Mouse (Mus musculus) forebrain, embryonic 15.5 days (tissue): Measurements from ENCODE around the gene Akap7. TPM values are rescaled to one million over a fixed set of nuclear protein-coding genes. Genes with fewer than 3 reads are reported as not detected.
"Not testable (repeated sequence)": the region's sequence is repeated elsewhere in the genome, so short reads cannot be mapped to it uniquely, and the experiment has no call there.

Source experiments
- ATAC-seq: fragments of 200-750 bp; cut with Nextera tagmentation; replicated peaks from 2 replicates; pipeline ENCODE4 v1.8.0; 2017; ENCODE audit warnings: mild to moderate bottlenecking, moderate TSS enrichment, moderate library complexity
- H3K27ac ChIP-seq: fragments of 300-500 bp; sonication (generic); replicated peaks from 2 replicates; pipeline ENCODE4 v1.5.1; 2015; ENCODE audit warnings: mild to moderate bottlenecking, inconsistent platforms
- H3K27me3 ChIP-seq: fragments of 300-500 bp; sonication (generic); 2 replicates; pipeline ENCODE4 v1.6.1; 2015; ENCODE audit warnings: inconsistent platforms
- H3K36me3 ChIP-seq: fragments of 300-500 bp; sonication (generic); 2 replicates; pipeline ENCODE4 v1.6.1; 2015; ENCODE audit warnings: mild to moderate bottlenecking, inconsistent platforms
- H3K4me1 ChIP-seq: fragments of 300-500 bp; sonication (generic); 2 replicates; pipeline ENCODE4 v1.6.1; 2015; ENCODE audit warnings: inconsistent platforms
- H3K4me2 ChIP-seq: fragments of 300-500 bp; sonication (generic); replicated peaks from 2 replicates; pipeline ENCODE4 v1.6.1; 2015; ENCODE audit warnings: mild to moderate bottlenecking, inconsistent platforms
- H3K4me3 ChIP-seq: fragments of 300-500 bp; sonication (generic); 2 replicates; pipeline ENCODE4 v1.5.1; 2015; ENCODE audit warnings: mild to moderate bottlenecking, inconsistent platforms
- H3K9ac ChIP-seq: fragments of 300-500 bp; sonication (generic); replicated peaks from 2 replicates; pipeline ENCODE4 v1.6.1; 2015; ENCODE audit warnings: mild to moderate bottlenecking, inconsistent platforms
- H3K9me3 ChIP-seq: fragments of 300-500 bp; sonication (generic); 2 replicates; pipeline ENCODE4 v1.6.1; 2016; ENCODE audit warnings: inconsistent platforms
- WGBS: fragments of 180-500 bp; shearing (Covaris S2); methylation state at CpG from one replicate; pipeline ENCODE4 v1.1.7; 2015; ENCODE audit warnings: mixed read lengths; 5-methylcytosine and 5-hydroxymethylcytosine counted together
- polyA plus RNA-seq: library from polyadenylated mRNA; unstranded; fragments of >200 nt; fragmentation: Nextera tagmentation; extraction: Ambion mirVana; gene quantifications from 2 replicates; pipeline ENCODE4 v1.2.1, GENCODE M21; 2015

The Akap7 gene
- polyA plus RNA-seq, 1 experiment from 2014 or later = 28.3 TPM

DNA sequence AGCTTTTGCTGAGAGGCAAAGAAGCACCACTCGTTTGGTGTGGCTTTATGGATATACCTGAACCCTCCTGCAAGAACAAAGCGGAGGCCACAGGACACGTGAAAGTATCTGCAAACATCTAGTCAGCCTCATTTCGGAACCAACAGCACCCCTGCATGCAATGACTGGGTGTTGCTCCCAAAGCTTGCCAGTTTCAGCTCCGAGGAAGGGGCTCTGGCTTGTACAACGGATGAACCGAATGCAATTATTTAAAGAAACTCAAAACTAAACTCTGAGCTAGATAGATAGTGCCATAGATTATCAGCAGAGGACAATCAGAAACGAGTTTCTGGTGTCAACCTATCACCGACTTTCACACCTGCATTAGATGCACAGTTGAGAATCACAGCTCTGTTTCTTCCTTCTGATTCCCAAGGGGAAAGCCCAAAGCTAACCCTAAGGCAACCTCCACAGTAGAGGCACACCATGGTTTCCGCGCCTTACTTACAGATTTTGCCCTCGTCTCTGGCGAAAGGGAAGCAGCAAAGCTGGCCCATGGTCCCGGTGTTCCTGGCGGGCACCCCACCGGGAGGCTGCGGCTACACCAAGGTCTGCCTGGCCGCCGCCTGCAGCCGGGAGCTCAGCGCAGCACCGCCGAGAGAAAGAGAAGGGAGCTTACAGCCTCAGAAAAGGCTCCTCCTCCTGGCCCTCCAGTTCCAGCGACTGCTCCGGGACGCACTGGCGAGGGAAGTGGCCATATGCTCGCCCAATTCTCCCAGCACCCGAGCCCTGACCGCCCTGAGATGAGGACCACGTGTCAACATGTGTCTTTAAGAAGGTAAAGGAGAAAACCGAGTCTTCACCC lies 107.9 kb downstream of the Akap7 start:
- Histone ChIP-seq H3K4me1 (peaks cover 15% of the 10 kb centered on the region; the same call in 1 of the 2 replicates), H3K9me3 (no peaks in the 10 kb centered on the region), H3K4me2 (peak overlapping the region; percentile 82), H3K4me3 (peak overlapping the region; percentile 53), H3K36me3 (no peaks in the 10 kb centered on the region), H3K27ac (peak overlapping the region; percentile 66), H3K9ac (peak overlapping the region; percentile 76), H3K27me3 (no peaks in the 10 kb centered on the region)
- 14% methylated on average over 32 of the region's 32 CpGs for WGBS
- peak; percentile 91 for ATAC-seq

DNA sequence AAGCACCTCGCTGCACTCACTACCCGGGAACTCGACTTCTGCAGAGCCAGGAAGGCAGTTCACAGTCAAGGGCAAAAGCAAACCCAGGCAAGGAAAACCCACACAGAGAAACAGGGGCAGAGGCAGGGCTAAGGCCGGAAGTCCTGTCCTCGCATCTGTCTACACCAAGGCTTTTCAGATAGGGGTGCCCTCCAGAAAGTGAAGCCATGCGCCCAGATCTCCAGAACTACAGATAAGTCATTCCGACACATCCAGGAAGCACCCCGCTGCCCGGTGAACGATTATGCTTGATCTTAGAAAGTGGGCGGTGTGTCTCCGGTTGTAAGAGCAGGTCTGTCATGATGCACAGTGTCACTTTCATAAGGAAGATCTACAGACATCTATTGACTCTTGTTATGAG lies 109.1 kb downstream of the Akap7 start:
- Histone ChIP-seq H3K4me1 (peaks cover 15% of the 10 kb centered on the region; the same call in 1 of the 2 replicates), H3K4me2 (peak overlapping the region; percentile 82), H3K4me3 (peak overlapping the region; percentile 53; the same call in 1 of the 2 replicates), H3K27ac (no peak overlapping the region), H3K9ac (0 out of 2 replicates have a peak overlapping the region, but pooled peaks have one; percentile 76), H3K27me3 (no peaks in the 10 kb centered on the region), H3K36me3 (no peaks in the 10 kb centered on the region), H3K9me3 (no peaks in the 10 kb centered on the region)
- WGBS = 88% methylated on average over 12 of the region's 12 CpGs
- ATAC-seq = no peak

DNA sequence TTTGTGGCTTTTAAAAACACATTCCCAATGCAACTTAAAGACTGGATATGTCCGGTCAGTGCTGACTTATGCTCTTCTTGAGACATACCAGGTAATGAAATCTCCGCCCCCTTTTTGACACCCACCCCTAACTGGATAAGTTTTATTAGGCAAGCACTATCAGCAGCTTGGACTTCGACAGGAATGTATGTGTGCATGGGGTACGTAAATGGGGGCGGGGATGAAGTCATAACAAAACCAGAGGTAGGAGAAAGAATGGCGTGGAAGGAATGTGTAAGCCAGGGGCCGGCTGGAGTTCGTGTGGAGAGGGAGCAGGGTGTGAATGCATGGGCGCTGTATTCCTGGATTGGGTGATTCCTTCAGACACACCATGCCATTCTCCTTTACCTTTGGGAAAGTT lies 109.6 kb downstream of the Akap7 start:
- Histone ChIP-seq H3K9me3 (no peaks in the 10 kb centered on the region), H3K4me2 (no peak overlapping the region), H3K27me3 (no peaks in the 10 kb centered on the region), H3K9ac (no peak overlapping the region), H3K36me3 (no peaks in the 10 kb centered on the region), H3K27ac (no peak overlapping the region), H3K4me1 (peaks cover 15% of the 10 kb centered on the region; the same call in 1 of the 2 replicates), H3K4me3 (no peak overlapping the region)
- WGBS = 78% methylated on average over 9 of the region's 9 CpGs
- no peak for ATAC-seq

DNA sequence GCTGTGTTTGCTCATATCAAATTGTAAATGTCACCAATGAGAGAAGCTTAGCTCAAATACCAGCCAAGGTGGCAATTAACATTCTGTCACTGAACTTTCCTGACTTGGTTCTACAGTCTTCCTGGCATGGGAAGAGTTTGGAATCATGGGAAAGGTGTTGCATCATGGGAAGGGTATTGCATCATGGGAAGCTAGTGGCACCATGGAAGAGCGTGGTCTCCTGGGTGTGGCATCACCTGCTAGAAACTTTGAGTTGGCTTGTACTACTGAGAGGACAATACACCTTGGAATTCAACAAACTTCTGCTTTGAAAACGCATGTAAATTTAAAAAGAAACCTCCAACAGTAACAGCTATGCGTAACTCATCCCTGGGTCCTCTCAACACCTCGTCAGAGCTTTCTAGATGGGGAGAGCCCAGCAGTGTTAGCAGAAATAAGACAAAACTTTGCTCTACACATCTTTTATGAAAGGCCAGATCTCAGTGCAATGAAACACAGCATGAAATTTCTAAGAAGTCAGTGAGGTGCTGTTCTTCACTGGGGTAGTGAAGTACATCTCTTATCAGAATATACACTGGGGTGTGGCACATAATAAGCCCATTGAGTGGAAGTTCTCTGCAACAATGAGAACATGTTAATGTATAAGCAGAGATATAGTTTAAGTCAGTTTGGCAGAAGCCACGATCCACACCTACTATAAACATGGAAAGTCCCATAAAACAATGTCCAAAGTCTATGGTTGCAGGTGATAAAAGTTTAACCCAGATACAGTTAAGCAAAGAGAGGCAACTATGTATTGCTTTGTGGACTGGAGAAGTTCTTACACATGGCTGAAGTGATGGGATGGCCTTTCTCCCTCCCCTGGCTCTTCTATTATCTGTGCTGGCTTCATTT lies 115.2 kb downstream of the Akap7 start:
- H3K4me1 ChIP-seq = no peaks in the 10 kb centered on the region
- 90% methylated on average over 5 of the region's 5 CpGs for WGBS
- ATAC-seq = no peak

DNA sequence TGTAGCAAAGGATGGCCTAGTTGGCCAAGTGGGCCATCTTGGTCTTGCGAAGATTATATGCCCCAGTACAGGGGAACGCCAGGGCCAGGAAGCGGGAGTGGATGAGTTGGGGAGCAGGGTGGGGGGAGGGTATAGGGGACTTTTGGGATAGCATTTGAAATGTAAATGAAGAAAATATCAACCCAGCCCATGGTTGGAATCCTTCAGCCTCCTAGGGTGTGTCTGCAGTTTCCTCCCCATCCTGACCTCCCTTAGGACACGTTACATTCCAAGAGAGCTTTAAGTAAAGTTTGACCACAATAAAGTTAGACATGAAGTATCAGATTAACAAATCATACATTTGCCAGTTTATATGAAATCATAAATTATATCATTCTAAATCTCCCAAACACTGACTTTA lies 116.5 kb downstream of the Akap7 start:
- no peaks in the 10 kb centered on the region for H3K27me3 ChIP-seq
- WGBS = 94% methylated on average over 4 of the region's 4 CpGs

More for the DNA sequence above, 115.2 kb downstream of the Akap7 start:
- Histone ChIP-seq H3K27ac (no peak overlapping the region), H3K36me3 (no peaks in the 10 kb centered on the region), H3K27me3 (no peaks in the 10 kb centered on the region), H3K9me3 (no peaks in the 10 kb centered on the region), H3K4me2 (no peak overlapping the region), H3K4me3 (no peak overlapping the region), H3K9ac (no peak overlapping the region)

DNA sequence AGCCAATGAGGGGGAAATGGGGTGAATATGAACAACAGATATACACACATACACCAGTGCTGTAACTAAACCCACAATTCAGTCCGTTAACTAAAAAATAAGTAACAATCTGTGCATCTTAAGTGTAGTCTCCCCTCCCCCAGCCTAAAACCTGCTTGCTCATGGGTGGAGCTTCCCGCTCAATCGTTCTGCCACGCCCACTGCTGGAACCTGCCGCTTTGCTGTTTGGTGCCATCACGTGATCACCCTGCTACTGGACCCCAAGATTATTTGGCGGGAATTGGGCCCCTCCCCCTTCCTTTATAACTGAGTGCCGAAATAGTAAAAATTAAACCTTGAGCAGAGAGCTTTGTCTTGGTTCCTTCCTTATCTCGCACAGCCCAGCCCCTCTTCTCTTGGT lies 121.4 kb downstream of the Akap7 start:
- H3K9me3 ChIP-seq, H3K4me2 ChIP-seq, H3K9ac ChIP-seq, H3K27me3 ChIP-seq, H3K4me1 ChIP-seq, H3K36me3 ChIP-seq, ATAC-seq, H3K4me3 ChIP-seq, H3K27ac ChIP-seq: not testable (repeated sequence)
- 66% methylated on average over 9 of the region's 9 CpGs for whole genome bisulfite sequencing

More for the DNA sequence above, 116.5 kb downstream of the Akap7 start:
- Histone ChIP-seq H3K4me3 (no peak overlapping the region), H3K4me1 (no peaks in the 10 kb centered on the region), H3K4me2 (no peak overlapping the region), H3K27ac (no peak overlapping the region), H3K9me3 (no peaks in the 10 kb centered on the region), H3K36me3 (no peaks in the 10 kb centered on the region), H3K9ac (no peak overlapping the region)
- ATAC-seq = no peak

DNA sequence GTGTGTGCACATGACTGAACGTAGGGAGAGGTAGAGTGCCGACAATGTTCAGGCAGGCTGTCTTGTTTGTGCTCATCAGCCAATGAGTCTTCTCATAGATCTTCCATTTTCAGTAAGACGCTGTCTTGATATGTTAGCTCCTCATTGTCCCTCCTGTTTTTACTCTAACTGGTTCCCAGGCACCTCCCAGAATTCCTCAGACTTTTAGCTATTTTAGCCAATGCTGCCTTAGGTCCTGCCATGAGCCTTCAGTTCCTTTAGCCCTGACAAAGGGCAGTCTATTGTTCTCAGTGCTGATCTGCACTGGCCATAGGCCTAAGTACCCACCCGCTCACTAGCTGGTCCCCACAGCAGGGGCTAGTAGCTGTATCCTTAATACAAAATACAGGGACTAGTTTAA lies 122.0 kb downstream of the Akap7 start:
- H3K4me1 ChIP-seq = no peaks in the 10 kb centered on the region
- H3K4me3 ChIP-seq = no peak overlapping the region
- no peak overlapping the region for H3K4me2 ChIP-seq
- H3K27me3 ChIP-seq = no peaks in the 10 kb centered on the region
- H3K9ac ChIP-seq = no peak overlapping the region
- H3K36me3 ChIP-seq = no peaks in the 10 kb centered on the region
- 94% methylated on average over 4 of the region's 4 CpGs for WGBS
- H3K27ac ChIP-seq = no peak overlapping the region
- no peak for ATAC-seq
- no peaks in the 10 kb centered on the region for H3K9me3 ChIP-seq

DNA sequence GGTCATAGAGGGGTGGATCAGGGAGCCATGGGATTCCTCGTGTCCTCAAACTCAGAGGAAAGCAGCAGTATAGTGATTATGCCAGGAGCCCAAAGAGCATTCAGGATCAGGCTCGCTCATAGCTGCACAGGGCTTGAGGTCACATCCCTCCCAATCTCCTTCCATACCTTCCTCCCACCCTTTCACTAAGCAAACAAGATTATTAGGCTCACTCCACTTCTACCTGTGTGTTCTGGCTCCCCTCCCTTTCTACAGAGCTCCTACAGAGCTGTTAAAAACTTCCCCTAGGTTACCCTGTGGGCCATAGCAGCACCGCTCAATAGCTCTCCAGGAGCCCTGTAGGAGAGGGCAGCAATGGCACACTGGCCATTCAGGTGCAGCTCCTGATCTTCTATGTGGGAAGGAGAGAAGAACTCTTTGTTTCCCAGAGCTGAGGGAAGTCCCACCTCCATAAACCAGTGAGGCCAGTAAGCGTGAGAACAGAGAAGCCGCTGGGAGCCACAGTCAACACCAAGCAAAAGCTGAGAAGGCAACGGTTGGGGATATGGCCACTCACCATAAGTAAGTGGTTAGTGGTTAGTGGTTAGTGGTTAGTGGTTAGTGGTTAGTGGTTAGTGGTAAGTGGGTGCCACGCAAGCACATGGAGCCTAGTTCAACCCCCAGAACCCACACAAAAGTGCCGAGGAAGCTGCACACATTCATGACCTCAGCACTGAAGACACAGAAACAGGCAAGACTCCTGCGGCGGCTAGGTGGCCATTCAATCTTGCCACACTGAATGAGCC lies 122.7 kb downstream of the Akap7 start:
- H3K4me2 ChIP-seq = no peak overlapping the region
- no peaks in the 10 kb centered on the region for H3K4me1 ChIP-seq
- 83% methylated on average over 10 of the region's 10 CpGs for WGBS
- no peak overlapping the region for H3K9ac ChIP-seq
- H3K27ac ChIP-seq = no peak overlapping the region
- no peak for ATAC-seq
- H3K27me3 ChIP-seq = no peaks in the 10 kb centered on the region
- H3K4me3 ChIP-seq = no peak overlapping the region
- H3K9me3 ChIP-seq = no peaks in the 10 kb centered on the region
- H3K36me3 ChIP-seq = no peaks in the 10 kb centered on the region

DNA sequence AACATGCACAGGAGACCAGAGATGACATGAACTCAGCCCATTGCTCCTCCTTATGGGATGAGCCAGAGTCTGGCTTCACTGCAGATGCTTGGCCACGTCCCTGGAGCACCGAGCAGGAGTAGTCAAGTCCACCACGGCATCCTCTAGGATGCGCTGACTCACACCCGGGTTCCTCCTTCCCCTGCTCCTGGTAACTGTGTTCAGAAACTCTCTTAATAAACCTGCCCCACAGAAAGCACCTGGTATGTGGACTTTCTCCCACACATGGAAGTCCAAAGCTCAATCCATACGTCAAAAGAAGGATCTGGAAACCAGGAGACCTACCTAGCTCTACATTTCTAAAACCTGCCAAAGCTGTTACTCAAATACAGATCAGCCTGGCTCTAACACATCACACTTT lies 124.4 kb downstream of the Akap7 start:
- Histone ChIP-seq H3K27ac (no peak overlapping the region), H3K4me2 (no peak overlapping the region), H3K9ac (no peak overlapping the region), H3K27me3 (no peaks in the 10 kb centered on the region), H3K4me3 (no peak overlapping the region), H3K9me3 (no peaks in the 10 kb centered on the region), H3K36me3 (no peaks in the 10 kb centered on the region), H3K4me1 (no peaks in the 10 kb centered on the region)
- 96% methylated on average over 6 of the region's 6 CpGs for WGBS
- ATAC-seq = no peak

DNA sequence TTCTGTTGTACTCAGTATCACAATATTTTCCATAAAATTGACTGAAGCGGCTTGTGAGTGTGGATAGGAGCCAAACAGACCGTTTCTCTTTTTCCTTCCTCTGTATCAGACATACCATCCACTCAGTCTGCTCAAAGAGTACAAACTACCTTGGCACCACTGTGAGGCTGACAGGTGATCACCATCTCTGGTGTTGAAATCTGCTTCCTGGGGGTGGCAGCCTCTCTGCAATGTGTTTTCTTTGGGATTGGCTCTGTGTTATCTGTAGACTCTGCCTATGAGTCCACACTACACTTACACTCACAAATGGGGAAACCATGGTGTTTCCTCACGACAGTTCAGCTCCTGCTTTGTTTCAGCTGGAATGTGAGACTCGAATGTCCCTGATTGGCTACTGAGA lies 128.6 kb downstream of the Akap7 start:
- no peaks in the 10 kb centered on the region for H3K27me3 ChIP-seq
- no peaks in the 10 kb centered on the region for H3K9me3 ChIP-seq
- H3K9ac ChIP-seq = no peak overlapping the region
- 76% methylated on average over 4 of the region's 4 CpGs for WGBS
- no peaks in the 10 kb centered on the region for H3K4me1 ChIP-seq
- no peak for ATAC-seq
- H3K27ac ChIP-seq = no peak overlapping the region
- H3K4me2 ChIP-seq = no peak overlapping the region
- H3K4me3 ChIP-seq = no peak overlapping the region
- H3K36me3 ChIP-seq = no peaks in the 10 kb centered on the region

DNA sequence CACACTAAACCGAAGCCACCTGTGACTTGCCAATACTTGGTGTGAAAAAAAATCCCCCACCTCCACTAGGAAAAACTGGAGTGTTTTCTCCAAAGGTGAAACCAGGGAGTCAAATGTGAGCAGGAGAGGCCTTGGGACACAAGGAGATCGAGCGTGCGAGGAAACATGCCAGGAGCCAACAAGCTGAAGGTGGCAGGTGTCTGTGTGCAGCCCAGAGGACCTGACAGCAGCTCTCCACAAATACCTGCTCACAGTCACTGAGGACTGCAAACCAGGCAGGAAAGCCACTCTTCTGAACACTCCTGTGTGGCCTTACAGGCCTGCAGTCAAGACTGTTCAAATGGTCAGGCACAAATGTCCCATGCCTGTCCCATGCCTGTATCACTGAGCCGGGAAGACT lies 130.4 kb downstream of the Akap7 start:
- Histone ChIP-seq H3K27ac (no peak overlapping the region), H3K4me3 (no peak overlapping the region), H3K27me3 (no peaks in the 10 kb centered on the region), H3K4me1 (no peaks in the 10 kb centered on the region), H3K9ac (no peak overlapping the region), H3K9me3 (no peaks in the 10 kb centered on the region), H3K36me3 (no peaks in the 10 kb centered on the region), H3K4me2 (no peak overlapping the region)
- 93% methylated on average over 5 of the region's 5 CpGs for WGBS
- no peak for ATAC-seq
